23 mouse cellular contexts compared by ENCODE assay signal in the genomic region with DNA sequence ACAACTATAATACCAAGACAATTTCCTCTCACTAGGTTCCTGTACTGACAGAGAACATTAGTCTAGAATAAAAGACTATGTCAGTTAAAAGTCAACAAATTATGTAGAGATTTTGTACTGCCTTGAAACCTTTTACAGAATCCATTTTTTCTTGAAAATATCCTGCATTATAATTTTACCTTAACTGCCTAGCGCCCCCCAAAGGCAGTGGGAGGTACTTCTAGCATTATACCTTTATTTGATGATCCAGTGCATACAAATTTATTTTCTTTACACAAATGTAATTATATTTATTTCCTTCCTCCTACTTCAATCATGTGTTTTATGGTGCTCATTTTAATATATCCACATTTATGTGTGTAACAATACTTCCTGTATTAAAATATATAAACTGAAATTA.
A peak's percentile ranks its signal among the peaks of the same experiment; 100 is the strongest.
DNase-seq lines count a peak whose midpoint lies in the region; ATAC-seq and TF ChIP-seq lines count a peak whose summit lies in the region.
"Had no signal": no experiment of that assay in that cellular context is flagged by ENCODE, and none has a peak within 500 bp of the region (broad histone marks: within the 10 kb centered on the region; RNA-seq: fewer than 3 reads in every experiment).

No protein-coding gene starts in this region.

- H3K36me3 ChIP-seq in MEL (ENCODE audit: control insufficient read depth in 1 of 2, insufficient read depth in 2 of 2, low read length in 2 of 2): no peaks in the 10 kb centered on the region
- no peaks in the 10 kb centered on the region for H3K36me3 ChIP-seq in hindbrain, embryonic 14.5 days (replicated peaks; ENCODE audit: control insufficient read depth, insufficient read depth)
- H3K36me3 ChIP-seq: embryonic facial prominence, embryonic 10.5 days; heart, embryonic 15.5 days; hindbrain, embryonic 10.5 days; hindbrain, embryonic 15.5 days had no signal

- ATAC-seq in hindbrain, embryonic 14.5 days (ENCODE audit: low FRiP score): no peak
- ATAC-seq: CD4-positive, CD25-positive, alpha-beta regulatory T cell, adult 4 months; forebrain, embryonic 14.5 days; intestine, embryonic 16.5 days had no signal

- peak; percentile 72 for TF ChIP-seq RAD21 in MEL (IDR thresholded peaks at IDR 0.05; ENCODE audit: low read depth, low read length)

- H3K4me1 ChIP-seq in MEL (ENCODE audit: control insufficient read depth in 1 of 2, insufficient read depth in 2 of 2, low read length in 2 of 2): no peaks in the 10 kb centered on the region
- H3K4me1 ChIP-seq in hindbrain, embryonic 14.5 days (replicated peaks; ENCODE audit: control insufficient read depth, insufficient read depth, low read length): no peaks in the 10 kb centered on the region
- H3K4me1 ChIP-seq: embryonic facial prominence, embryonic 10.5 days; heart, embryonic 15.5 days; hindbrain, embryonic 10.5 days; hindbrain, embryonic 15.5 days had no signal

- H3K9ac ChIP-seq in MEL (ENCODE audit: control insufficient read depth, low read depth, low read length, poor library complexity, severe bottlenecking): no peak overlapping the region
- H3K9ac ChIP-seq in hindbrain, embryonic 14.5 days: no peak overlapping the region
- H3K9ac ChIP-seq: heart, embryonic 15.5 days; hindbrain, embryonic 15.5 days had no signal

- WGBS in hindbrain, embryonic 14.5 days: 7% methylated on average over 1 of the region's 1 CpGs

- H3K79me2 ChIP-seq in MEL (ENCODE audit: control insufficient read depth, insufficient read depth, low read length, poor library complexity): no peaks in the 10 kb centered on the region

- H3K4me2 ChIP-seq in hindbrain, embryonic 14.5 days (replicated peaks): no peak overlapping the region
- H3K4me2 ChIP-seq: heart, embryonic 11.5 days; heart, embryonic 15.5 days; hindbrain, embryonic 15.5 days had no signal

- intact Hi-C loops in left cerebral cortex, adult 2 months (cut with DNase I): no loop called here
- intact Hi-C loops in left cerebral cortex, postnatal 25 days (cut with DNase I): no loop called here

- no peak overlapping the region for H3K27ac ChIP-seq in left cerebral cortex, adult 2 months
- H3K27ac ChIP-seq in MEL (ENCODE audit: control insufficient read depth, low read depth, low read length): no peak overlapping the region
- H3K27ac ChIP-seq in hindbrain, embryonic 14.5 days: no peak overlapping the region
- H3K27ac ChIP-seq: embryonic facial prominence, embryonic 10.5 days; heart, embryonic 15.5 days; hindbrain, embryonic 10.5 days; hindbrain, embryonic 15.5 days had no signal

- no peak overlapping the region for H3K4me3 ChIP-seq in left cerebral cortex, adult 2 months
- H3K4me3 ChIP-seq in MEL (ENCODE audit: control insufficient read depth in 1 of 2, insufficient read depth in 1 of 2, low read depth in 2 of 2, low read length in 2 of 2): no peak overlapping the region
- H3K4me3 ChIP-seq in hindbrain, embryonic 14.5 days (replicated peaks; ENCODE audit: low read length): no peak overlapping the region
- H3K4me3 ChIP-seq: embryonic facial prominence, embryonic 10.5 days; heart, embryonic 15.5 days; hindbrain, embryonic 10.5 days; hindbrain, embryonic 15.5 days had no signal

- H3K27me3 ChIP-seq in MEL (ENCODE audit: control insufficient read depth in 1 of 2, insufficient read depth in 2 of 2, low read length in 2 of 2): no peaks in the 10 kb centered on the region
- H3K27me3 ChIP-seq in hindbrain, embryonic 14.5 days (ENCODE audit: control insufficient read depth, insufficient read depth, low read length): no peaks in the 10 kb centered on the region
- H3K27me3 ChIP-seq: heart, embryonic 15.5 days; hindbrain, embryonic 15.5 days had no signal

- no peak for TF ChIP-seq EP300 in MEL (IDR thresholded peaks at IDR 0.05; ENCODE audit: low read depth in 1 of 2, low read length in 2 of 2)

- DNase-seq in embryo, embryonic 10.5 days (ENCODE audit: low spot score): peak; percentile 1
- no peak for DNase-seq in embryo, embryonic 9.5 days (ENCODE audit: extremely low spot score)
- no peak for DNase-seq in left cerebral cortex, adult 2 months (ENCODE audit: extremely low spot score in 1 of 2, low spot score in 2 of 2)
- DNase-seq in left cerebral cortex, postnatal 25 days (ENCODE audit: low spot score in 2 of 2): no peak
- DNase-seq in MEL (ENCODE audit: low read depth, low spot score): peak; percentile 52
- DNase-seq in spleen, postnatal 10 days (ENCODE audit: low spot score in 2 of 2): no peak
- DNase-seq in hindbrain, embryonic 14.5 days (ENCODE audit: low spot score): no peak
- DNase-seq: B cell, adult 2 months; cerebellum, adult 11 months; cerebellum, adult 8-10 months; cerebellum, postnatal 14 days; gastrocnemius, postnatal 10 days; heart, adult 18-20 months; heart, postnatal 14 days; kidney, adult 2 months had no signal

- H3K9me3 ChIP-seq in MEL (replicated peaks; ENCODE audit: insufficient read depth, low read length): no peaks in the 10 kb centered on the region
- H3K9me3 ChIP-seq in hindbrain, embryonic 14.5 days (ENCODE audit: control insufficient read depth, low read length): no peaks in the 10 kb centered on the region
- H3K9me3 ChIP-seq: embryonic facial prominence, embryonic 10.5 days; heart, embryonic 15.5 days; hindbrain, embryonic 10.5 days; hindbrain, embryonic 15.5 days had no signal

- TF ChIP-seq POLR2A in MEL (IDR thresholded peaks at IDR 0.05; ENCODE audit: control insufficient read depth in 1 of 2, insufficient read depth in 1 of 2, low read depth in 1 of 2, low read length in 2 of 2, poor library complexity in 1 of 2): no peak

- peak; percentile 27 for TF ChIP-seq CTCF in left cerebral cortex, adult 2 months (IDR thresholded peaks at IDR 0.05)
- peak; percentile 8 to 66 (median 36); a peak in 3 of 6 replicates for TF ChIP-seq CTCF in MEL (IDR thresholded peaks at IDR 0.05 in 2 of 3, conservative IDR thresholded peaks at IDR 0.05 in 1 of 3; ENCODE audit: control insufficient read depth in 1 of 3, insufficient read depth in 1 of 3, low read depth in 2 of 3, low read length in 3 of 3, poor library complexity in 1 of 3, severe bottlenecking in 1 of 3)

TF ChIP-seq in MEL, 35 proteins besides CTCF, POLR2A, EP300 and RAD21:
- TF ChIP-seq POLR2AphosphoS2 (IDR thresholded peaks at IDR 0.05; ENCODE audit: low read length): no peak
- TF ChIP-seq SMC3 (IDR thresholded peaks at IDR 0.05; ENCODE audit: low read depth, low read length): peak; percentile 63

Comparison
In these comparisons a context has a peak if more than half of its experiments do, and no peak if none do; other contexts are left out.
1. DNase-seq: peak in embryo, embryonic 10.5 days (single experiment) and MEL (single experiment); none in embryo, embryonic 9.5 days (single experiment), left cerebral cortex, adult 2 months (0 of 2), left cerebral cortex, postnatal 25 days (0 of 2), spleen, postnatal 10 days (0 of 2) and hindbrain, embryonic 14.5 days (single experiment).